Mouse (Mus musculus) midbrain, embryonic 13.5 days (tissue): ENCODE results near the gene Hoxa6. TPM values are rescaled to one million over a fixed set of nuclear protein-coding genes. Genes with fewer than 3 reads are reported as not detected.

Experiments
- ATAC-seq: fragments of 200-750 bp; cut with Nextera tagmentation; 2 replicates; pipeline ENCODE4 v1.8.0; 2017; ENCODE audit warnings: mild to moderate bottlenecking, moderate TSS enrichment, moderate library complexity
- H3K27ac ChIP-seq: fragments of 300-500 bp; sonication (generic); 2 replicates; pipeline ENCODE4 v1.5.1; 2015; ENCODE audit warnings: inconsistent platforms, mild to moderate bottlenecking, moderate library complexity
- H3K27me3 ChIP-seq: fragments of 300-500 bp; sonication (generic); 2 replicates; pipeline ENCODE4 v1.6.1; 2015; ENCODE audit warnings: mild to moderate bottlenecking, inconsistent platforms
- H3K36me3 ChIP-seq: fragments of 300-500 bp; sonication (generic); 2 replicates; pipeline ENCODE4 v1.6.1; 2015; ENCODE audit warnings: mild to moderate bottlenecking, inconsistent platforms
- H3K4me1 ChIP-seq: fragments of 300-500 bp; sonication (generic); replicated peaks from 2 replicates; pipeline ENCODE4 v1.6.1; 2015; ENCODE audit warnings: inconsistent platforms
- H3K4me2 ChIP-seq: fragments of 300-500 bp; sonication (generic); replicated peaks from 2 replicates; pipeline ENCODE4 v1.6.1; 2015; ENCODE audit warnings: moderate library complexity, mild to moderate bottlenecking, inconsistent platforms
- H3K4me3 ChIP-seq: fragments of 300-500 bp; sonication (generic); replicated peaks from 2 replicates; pipeline ENCODE4 v1.5.1; 2015; ENCODE audit warnings: mild to moderate bottlenecking, inconsistent platforms
- H3K9ac ChIP-seq: fragments of 300-500 bp; sonication (generic); replicated peaks from 2 replicates; pipeline ENCODE4 v1.6.1; 2015; ENCODE audit warnings: mild to moderate bottlenecking, inconsistent platforms
- H3K9me3 ChIP-seq: fragments of 300-500 bp; sonication (generic); 2 replicates; pipeline ENCODE4 v1.6.1; 2016; ENCODE audit warnings: mild to moderate bottlenecking, inconsistent platforms
- WGBS: fragments of 180-500 bp; shearing (Covaris S2); methylation state at CpG from one replicate; pipeline ENCODE4 v1.1.7; 2015; 5-methylcytosine and 5-hydroxymethylcytosine counted together
- polyA plus RNA-seq: library from polyadenylated mRNA; unstranded; fragments of >200 nt; fragmentation: Nextera tagmentation; extraction: Ambion mirVana; gene quantifications from 2 replicates; pipeline ENCODE4 v1.2.1, GENCODE M21; 2015

Gene Hoxa6
- polyA plus RNA-seq, 1 experiment from 2014 or later, result not detected

GRCm38 (mm10) chr6:52197271-52197670, 11.3 kb downstream of the Hoxa6 start:
- no peak for ATAC-seq
- no peaks in the 10 kb centered on the region for H3K36me3 ChIP-seq
- H3K4me3 ChIP-seq, result no peak overlapping the region
- no peaks in the 10 kb centered on the region for H3K4me1 ChIP-seq
- no peak overlapping the region for H3K4me2 ChIP-seq
- no peaks in the 10 kb centered on the region for H3K9me3 ChIP-seq
- H3K9ac ChIP-seq, result no peak overlapping the region
- H3K27me3 ChIP-seq, result peaks cover 100% of the 10 kb centered on the region
- WGBS, result under 1% methylated on average over 10 of the region's 10 CpGs
- no peak overlapping the region for H3K27ac ChIP-seq

- H3K27me3 ChIP-seq, result peaks cover 100% of the 10 kb centered on the region
- H3K36me3 ChIP-seq, result no peaks in the 10 kb centered on the region
- H3K4me2 ChIP-seq, result no peak overlapping the region
- H3K27ac ChIP-seq, result no peak overlapping the region
- WGBS, result 2% methylated on average over 9 of the region's 9 CpGs
- no peaks in the 10 kb centered on the region for H3K9me3 ChIP-seq
- no peak overlapping the region for H3K9ac ChIP-seq
- no peak overlapping the region for H3K4me3 ChIP-seq
- peaks cover 1% of the 10 kb centered on the region for H3K4me1 ChIP-seq
- no peak for ATAC-seq
These were observed 11.7 kb downstream of the Hoxa6 start for GRCm38 (mm10) chr6:52196811-52197210.

- Histone ChIP-seq H3K9me3 (no peaks in the 10 kb centered on the region), H3K36me3 (no peaks in the 10 kb centered on the region), H3K4me2 (no peak overlapping the region), H3K4me3 (no peak overlapping the region), H3K27me3 (peaks cover 100% of the 10 kb centered on the region), H3K4me1 (peaks cover 10% of the 10 kb centered on the region), H3K27ac (no peak overlapping the region), H3K9ac (no peak overlapping the region)
- 3% methylated on average over 10 of the region's 10 CpGs for WGBS
- ATAC-seq, result no peak
These were observed 13.8 kb downstream of the Hoxa6 start for GRCm38 (mm10) chr6:52194690-52195089.

DNA sequence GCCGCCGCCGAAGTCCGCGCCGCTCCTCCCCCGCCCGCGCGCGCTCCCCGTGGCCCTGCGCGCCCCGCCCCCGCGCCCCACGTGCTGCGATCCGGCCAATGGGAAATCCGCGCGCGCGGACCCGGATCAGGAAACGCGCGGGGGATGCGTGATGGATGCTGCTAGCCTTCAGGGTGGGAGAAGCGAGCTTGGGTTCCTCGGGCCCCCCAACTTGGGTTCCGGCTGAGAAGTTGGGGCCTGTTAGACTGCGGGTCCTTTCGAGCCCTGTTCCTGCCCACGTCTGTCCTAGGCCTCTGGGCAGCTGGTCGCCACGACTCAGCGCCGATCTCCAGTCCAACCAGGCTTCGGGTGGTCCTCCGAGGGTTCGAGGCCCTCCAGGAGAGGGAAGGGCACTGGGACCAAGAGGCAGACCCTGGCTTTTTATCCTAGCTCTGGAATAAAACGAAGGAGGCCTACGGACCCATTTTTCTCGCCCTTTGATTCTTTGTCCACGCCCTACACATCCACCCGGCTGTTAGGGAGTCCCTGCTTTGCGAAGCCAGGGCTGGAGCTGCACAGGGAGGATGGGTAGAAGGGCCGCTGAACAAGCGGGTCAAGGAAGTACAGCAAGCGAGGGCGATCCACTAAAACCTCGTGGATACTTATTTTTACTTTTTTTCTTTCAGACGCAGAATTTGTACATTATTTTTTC, 16.5 kb downstream of the Hoxa6 start:
- no peak overlapping the region for H3K9ac ChIP-seq
- no peak for ATAC-seq
- WGBS, result 1% methylated on average over 41 of the region's 55 CpGs
- H3K27me3 ChIP-seq, result peaks cover 100% of the 10 kb centered on the region
- H3K27ac ChIP-seq, result no peak overlapping the region
- H3K36me3 ChIP-seq, result no peaks in the 10 kb centered on the region
- H3K9me3 ChIP-seq, result no peaks in the 10 kb centered on the region
- peak overlapping the region; percentile 54 for H3K4me2 ChIP-seq
- peaks cover 10% of the 10 kb centered on the region for H3K4me1 ChIP-seq
- peak overlapping the region; percentile 36 for H3K4me3 ChIP-seq

- Histone ChIP-seq H3K4me2 (peak within 1 kb of the TSS; percentile 54), H3K9me3 (no peaks in the 10 kb centered on the region), H3K27ac (no peak within 1 kb of the TSS), H3K9ac (no peak within 1 kb of the TSS), H3K36me3 (no peaks in the 10 kb centered on the region), H3K4me1 (peaks cover 10% of the 10 kb centered on the region), H3K27me3 (peaks cover 100% of the 10 kb centered on the region), H3K4me3 (peak within 1 kb of the TSS; percentile 36)
- ATAC-seq, result no peak
- WGBS, result under 1% methylated on average over 67 of the region's 102 CpGs
These were observed 17.4 kb downstream of the Hoxa6 start, which contains the start of gene Hoxa4 for GRCm38 (mm10) chr6:52190906-52191810. Gene Hoxa4, minus strand, starts transcription at chr6:52191753.

- H3K4me3 ChIP-seq, result no peak overlapping the region
- H3K4me2 ChIP-seq, result no peak overlapping the region
- ATAC-seq, result no peak
- WGBS, result under 1% methylated on average over 23 of the region's 23 CpGs
- H3K27me3 ChIP-seq, result peaks cover 100% of the 10 kb centered on the region
- H3K36me3 ChIP-seq, result no peaks in the 10 kb centered on the region
- no peaks in the 10 kb centered on the region for H3K9me3 ChIP-seq
- no peak overlapping the region for H3K9ac ChIP-seq
- peaks cover 10% of the 10 kb centered on the region for H3K4me1 ChIP-seq
- no peak overlapping the region for H3K27ac ChIP-seq
These were observed 18.1 kb downstream of the Hoxa6 start for GRCm38 (mm10) chr6:52190410-52190809.

GRCm38 (mm10) chr6:52189909-52190308, 18.6 kb downstream of the Hoxa6 start:
- no peak for ATAC-seq
- Histone ChIP-seq H3K9me3 (no peaks in the 10 kb centered on the region), H3K27me3 (peaks cover 100% of the 10 kb centered on the region), H3K4me2 (no peak overlapping the region), H3K4me1 (peaks cover 10% of the 10 kb centered on the region), H3K9ac (no peak overlapping the region), H3K27ac (no peak overlapping the region), H3K36me3 (no peaks in the 10 kb centered on the region), H3K4me3 (no peak overlapping the region)
- WGBS, result 5% methylated on average over 8 of the region's 8 CpGs

- H3K4me3 ChIP-seq, result no peak overlapping the region
- H3K4me1 ChIP-seq, result peaks cover 10% of the 10 kb centered on the region
- WGBS, result 7% methylated on average over 5 of the region's 5 CpGs
- H3K36me3 ChIP-seq, result no peaks in the 10 kb centered on the region
- H3K27ac ChIP-seq, result no peak overlapping the region
- no peak overlapping the region for H3K9ac ChIP-seq
- H3K9me3 ChIP-seq, result no peaks in the 10 kb centered on the region
- H3K4me2 ChIP-seq, result no peak overlapping the region
- ATAC-seq, result no peak
- peaks cover 100% of the 10 kb centered on the region for H3K27me3 ChIP-seq
These were observed 19.3 kb downstream of the Hoxa6 start for GRCm38 (mm10) chr6:52189172-52189591.

GRCm38 (mm10) chr6:52186500-52186899, 22.0 kb downstream of the Hoxa6 start:
- ATAC-seq, result no peak
- Histone ChIP-seq H3K27me3 (peaks cover 100% of the 10 kb centered on the region), H3K36me3 (no peaks in the 10 kb centered on the region), H3K9ac (no peak overlapping the region), H3K9me3 (no peaks in the 10 kb centered on the region), H3K4me2 (no peak overlapping the region), H3K4me1 (peaks cover 7% of the 10 kb centered on the region), H3K4me3 (no peak overlapping the region), H3K27ac (no peak overlapping the region)
- 8% methylated on average over 1 of the region's 1 CpGs for WGBS

GRCm38 (mm10) chr6:52185834-52186233, 22.7 kb downstream of the Hoxa6 start:
- Histone ChIP-seq H3K4me2 (no peak overlapping the region), H3K9ac (no peak overlapping the region), H3K27ac (no peak overlapping the region)

GRCm38 (mm10) chr6:52185222-52185621, 23.3 kb downstream of the Hoxa6 start:
- H3K9ac ChIP-seq, result no peak overlapping the region
- H3K27ac ChIP-seq, result no peak overlapping the region
- no peak for ATAC-seq
- no peaks in the 10 kb centered on the region for H3K4me1 ChIP-seq
- H3K36me3 ChIP-seq, result no peaks in the 10 kb centered on the region
- H3K4me2 ChIP-seq, result no peak overlapping the region
- peaks cover 100% of the 10 kb centered on the region for H3K27me3 ChIP-seq
- under 1% methylated on average over 19 of the region's 19 CpGs for WGBS
- H3K9me3 ChIP-seq, result no peaks in the 10 kb centered on the region
- no peak overlapping the region for H3K4me3 ChIP-seq

More at GRCm38 (mm10) chr6:52185834-52186233, 22.7 kb downstream of the Hoxa6 start:
- no peaks in the 10 kb centered on the region for H3K9me3 ChIP-seq
- 9% methylated on average over 3 of the region's 3 CpGs for WGBS
- H3K4me3 ChIP-seq, result no peak overlapping the region
- H3K4me1 ChIP-seq, result peaks cover under 1% of the 10 kb centered on the region; the same call in 1 of the 2 replicates
- H3K36me3 ChIP-seq, result no peaks in the 10 kb centered on the region
- H3K27me3 ChIP-seq, result peaks cover 100% of the 10 kb centered on the region
- no peak for ATAC-seq

DNA sequence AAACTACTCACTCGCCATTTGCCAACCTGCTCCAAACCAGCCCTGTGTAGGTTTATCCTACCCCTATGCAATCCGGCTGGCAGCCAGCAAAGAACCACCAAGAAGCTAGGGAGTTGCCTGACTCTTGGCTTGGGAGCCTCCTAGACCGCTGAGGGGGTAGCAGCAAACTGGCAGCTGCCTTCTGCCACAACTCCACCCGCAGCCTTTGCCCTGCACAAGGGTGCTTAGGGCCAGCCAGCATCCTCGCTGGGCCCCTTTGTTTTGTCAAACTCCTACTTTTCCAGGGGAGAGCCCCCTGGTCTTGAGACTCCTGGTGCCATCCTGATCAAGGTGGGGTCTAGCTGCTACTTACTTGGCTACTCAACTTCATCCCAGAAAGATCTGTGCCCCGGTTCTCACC, 23.9 kb downstream of the Hoxa6 start:
- Histone ChIP-seq H3K9me3 (no peaks in the 10 kb centered on the region), H3K4me3 (no peak overlapping the region), H3K27ac (no peak overlapping the region), H3K4me2 (no peak overlapping the region), H3K4me1 (no peaks in the 10 kb centered on the region), H3K9ac (no peak overlapping the region), H3K27me3 (peaks cover 100% of the 10 kb centered on the region), H3K36me3 (no peaks in the 10 kb centered on the region)
- ATAC-seq, result no peak
- WGBS, result 1% methylated on average over 6 of the region's 6 CpGs
